10 mouse cellular contexts compared by ENCODE assay signal in genomic region chr1:86301221-86302091, GRCm38 (mm10). TPM values are rescaled to one million over a fixed set of nuclear protein-coding genes. Genes with fewer than 3 reads are reported as not detected.
A peak's percentile ranks its signal among the peaks of the same experiment; 100 is the strongest.
DNase-seq lines count a peak whose midpoint lies in the region; ATAC-seq and TF ChIP-seq lines count a peak whose summit lies in the region.
"Had no signal": no experiment of that assay in that cellular context is flagged by ENCODE, and none has a peak within 500 bp of the region (broad histone marks: within the 10 kb centered on the region; RNA-seq: fewer than 3 reads in every experiment).

No protein-coding gene starts in this region.

- TF ChIP-seq EP300 in heart, postnatal 0 days (IDR thresholded peaks at IDR 0.05; ENCODE audit: low read depth) = no peak

- no peak for DNase-seq in heart, postnatal 0 days (ENCODE audit: low spot score)
- DNase-seq in heart, postnatal 4 days = no peak
- peak; percentile 28 for DNase-seq in 3T3-L1 (ENCODE audit: low read depth, low spot score)
- peak; percentile 6 for DNase-seq in adipocyte (ENCODE audit: low spot score)
- DNase-seq in naive thymus-derived CD4-positive, alpha-beta T cell, adult 2 months (ENCODE audit: low read depth) = peak; percentile 19
- DNase-seq in right cerebral cortex, postnatal 36 days (ENCODE audit: low spot score in 2 of 2) = no peak
- DNase-seq in urinary bladder, postnatal 36 days (ENCODE audit: low spot score in 2 of 2) = no peak
- no peak for DNase-seq in cerebellum, postnatal 25 days

- 52% methylated on average over 6 of the region's 6 CpGs for WGBS in heart, postnatal 0 days

- no peaks in the 10 kb centered on the region for H3K4me1 ChIP-seq in heart, postnatal 0 days (ENCODE audit: control insufficient read depth, insufficient read depth)

- no peak overlapping the region for H3K4me2 ChIP-seq in heart, postnatal 0 days (ENCODE audit: low read depth, low read length)
- H3K4me2 ChIP-seq: hindbrain, embryonic 15.5 days; limb, embryonic 15.5 days had no signal

- no peaks in the 10 kb centered on the region for H3K9me3 ChIP-seq in heart, postnatal 0 days (replicated peaks; ENCODE audit: control insufficient read depth, low read length)
- H3K9me3 ChIP-seq: hindbrain, embryonic 15.5 days; limb, embryonic 15.5 days had no signal

- no peak overlapping the region for H3K27ac ChIP-seq in heart, postnatal 0 days (ENCODE audit: low read depth)
- H3K27ac ChIP-seq: hindbrain, embryonic 15.5 days; limb, embryonic 15.5 days had no signal

- no peak overlapping the region for H3K9ac ChIP-seq in heart, postnatal 0 days (replicated peaks; ENCODE audit: low read depth, low read length)
- H3K9ac ChIP-seq: hindbrain, embryonic 15.5 days; limb, embryonic 15.5 days had no signal

- H3K27me3 ChIP-seq in heart, postnatal 0 days (ENCODE audit: control insufficient read depth, insufficient read depth, low read length) = peaks cover 42% of the 10 kb centered on the region

- peak; percentile 37; the same call in 1 of the 2 replicates for TF ChIP-seq CTCF in heart, postnatal 0 days (IDR thresholded peaks at IDR 0.05; ENCODE audit: low read depth)

- no peak for ATAC-seq in heart, postnatal 0 days (ENCODE audit: insufficient read depth, low read depth)

- H3K4me3 ChIP-seq in heart, postnatal 0 days (ENCODE audit: low read depth, low read length) = no peak overlapping the region
- H3K4me3 ChIP-seq: hindbrain, embryonic 15.5 days; limb, embryonic 15.5 days had no signal

- H3K36me3 ChIP-seq in heart, postnatal 0 days (replicated peaks; ENCODE audit: control insufficient read depth, insufficient read depth, low read length) = no peaks in the 10 kb centered on the region
- H3K36me3 ChIP-seq: hindbrain, embryonic 15.5 days had no signal

RNA-seq across cellular contexts. Expression of gene B3gnt7, which starts 1.2 kb away (rescaled TPM):
- 0.69 and 1.4 TPM in 2 replicates for total RNA-seq in heart, postnatal 0 days (2014; rRNA removed; ENCODE audit: low replicate concordance)
- polyA plus RNA-seq in heart, postnatal 0 days (2015; fragmentation: Nextera tagmentation; extraction: Ambion mirVana) = 0.49 and 0.71 TPM in 2 replicates
- total RNA-seq in heart, postnatal 4 days (2021) = 1 to 10 TPM in 1 of 2 experiments, under 1 TPM in 1; 0.98 to 1.1 TPM

RNA-seq across cellular contexts. Expression of gene Ncl, which starts 57.7 kb away (rescaled TPM):
- 11.2 and 31.7 TPM in 2 replicates for total RNA-seq in heart, postnatal 0 days (2014; rRNA removed; ENCODE audit: low replicate concordance)
- polyA plus RNA-seq in heart, postnatal 0 days (2015; fragmentation: Nextera tagmentation; extraction: Ambion mirVana) = 153 and 174 TPM in 2 replicates
- 100 to 1,000 TPM; 203 to 206 TPM for total RNA-seq in heart, postnatal 4 days (2021)

Comparison
In these comparisons a context has a peak if more than half of its experiments do, and no peak if none do; other contexts are left out.
1. DNase-seq: peak in 3T3-L1 (single experiment), adipocyte (single experiment) and naive thymus-derived CD4-positive, alpha-beta T cell, adult 2 months (single experiment); none in heart, postnatal 0 days (single experiment), heart, postnatal 4 days (single experiment), right cerebral cortex, postnatal 36 days (0 of 2), urinary bladder, postnatal 36 days (0 of 2) and cerebellum, postnatal 25 days (0 of 2).